Mouse (Mus musculus) spleen, embryonic (tissue): Measurements from ENCODE around the gene Gramd1b.

ENCODE experiments used
- CTCF ChIA-PET: fragments of 350-600 bp; sonication (Branson Sonifier 250); formaldehyde crosslinking; loops from one replicate; lab custom pipeline; 2022; lab: Charles Lee

Gene Gramd1b

DNA sequence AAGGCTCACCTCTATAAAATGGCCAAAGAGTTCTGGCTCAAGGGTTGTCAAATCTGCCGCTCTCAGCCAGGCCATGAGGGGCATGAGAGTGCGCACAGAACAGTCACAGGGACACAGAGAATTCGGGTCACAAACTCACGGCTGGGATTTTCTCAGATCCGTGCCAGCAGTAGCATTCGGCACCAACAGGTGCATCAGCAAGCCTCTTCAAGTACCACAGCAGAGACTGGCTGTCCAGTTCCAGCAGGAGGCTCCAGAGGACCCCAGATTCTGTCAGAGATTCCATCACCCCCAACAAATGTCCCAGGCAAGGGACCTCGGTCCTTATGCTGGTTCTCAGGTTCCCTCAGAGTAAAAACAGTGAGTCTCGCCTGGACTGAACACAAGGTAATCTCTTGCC lies 210.8 kb downstream of the Gramd1b start:
- CTCF ChIA-PET = interaction anchor here (0.6 kb wide), 1 partner anchor 22 kb away, joined by 8 read pairs; no protein-coding TSS in a partner anchor

DNA sequence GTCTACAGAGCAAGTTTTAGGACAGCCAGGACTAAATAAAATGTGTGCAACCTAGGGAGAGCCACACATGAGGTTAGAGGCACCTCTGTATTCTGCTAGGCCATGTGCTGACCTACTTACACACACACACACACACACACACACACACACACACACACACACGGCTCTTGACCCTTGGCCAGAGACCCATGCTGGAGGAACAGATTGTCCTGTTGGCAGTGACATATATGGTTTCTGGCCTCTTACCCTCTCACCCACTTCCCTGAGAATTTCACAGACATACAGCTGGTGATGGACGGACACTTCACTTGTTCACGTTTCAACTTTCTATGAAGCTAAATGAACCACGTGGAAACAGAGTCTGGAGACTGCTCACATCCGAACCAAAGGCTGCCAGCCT lies 212.4 kb downstream of the Gramd1b start:
- CTCF ChIA-PET = no interaction called here

DNA sequence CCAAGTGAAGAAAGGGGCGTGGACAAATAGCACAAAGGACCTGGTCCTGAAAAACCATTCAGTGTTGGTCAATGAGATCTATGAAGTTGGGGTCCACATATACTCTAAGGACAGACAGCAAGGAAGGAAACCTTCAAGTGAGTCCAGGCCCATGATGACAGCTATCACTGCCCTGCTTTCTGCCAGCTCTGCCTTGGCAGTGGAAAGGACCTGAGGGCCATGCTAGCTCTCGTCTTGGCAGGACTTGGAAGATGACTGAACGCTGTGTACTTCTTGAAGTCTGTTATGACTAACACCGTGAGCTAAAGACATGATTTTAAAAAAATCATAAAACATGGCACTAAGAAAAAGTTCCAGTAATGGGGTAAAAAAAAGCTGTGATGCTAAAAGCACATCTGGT lies 213.4 kb downstream of the Gramd1b start:
- CTCF ChIA-PET = no interaction called here

DNA sequence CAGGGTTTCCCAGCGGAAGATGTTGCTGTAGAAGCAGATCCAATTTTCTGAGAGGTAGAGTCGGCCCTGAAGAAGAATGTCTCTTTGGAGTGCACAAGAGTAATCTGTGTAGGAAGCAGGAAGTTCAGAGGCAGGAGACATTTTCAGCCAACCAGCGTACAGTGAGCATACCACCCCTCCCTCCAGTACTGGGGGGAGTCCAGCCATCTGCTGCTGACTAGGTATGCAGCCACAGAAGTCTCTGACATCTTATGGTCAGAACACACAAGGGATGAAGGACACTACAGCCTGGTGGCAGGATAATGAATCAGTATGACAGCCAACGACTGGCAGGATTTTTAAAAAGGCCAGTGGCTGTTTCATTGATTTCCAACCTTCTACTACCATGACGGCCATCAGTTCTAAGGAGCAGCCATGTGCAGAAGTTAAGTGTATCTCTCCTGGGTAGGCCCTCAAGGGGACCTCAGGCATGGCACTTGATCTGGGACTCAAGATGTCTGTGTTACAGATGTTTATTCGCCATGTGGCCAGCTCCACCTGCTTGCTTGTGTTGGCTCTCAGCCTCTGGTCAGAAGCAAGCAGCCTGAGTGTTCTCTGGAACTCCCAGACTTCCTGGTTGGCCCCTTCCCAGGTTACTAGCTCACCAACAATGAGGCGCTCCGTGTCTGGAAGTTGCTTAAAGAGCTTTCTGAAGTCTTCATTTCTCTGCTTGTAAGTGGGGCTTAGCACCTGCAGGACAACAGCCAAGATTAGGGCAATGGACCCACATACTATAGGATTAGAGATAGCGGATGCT lies 214.1 kb downstream of the Gramd1b start:
- CTCF ChIA-PET = no interaction called here

DNA sequence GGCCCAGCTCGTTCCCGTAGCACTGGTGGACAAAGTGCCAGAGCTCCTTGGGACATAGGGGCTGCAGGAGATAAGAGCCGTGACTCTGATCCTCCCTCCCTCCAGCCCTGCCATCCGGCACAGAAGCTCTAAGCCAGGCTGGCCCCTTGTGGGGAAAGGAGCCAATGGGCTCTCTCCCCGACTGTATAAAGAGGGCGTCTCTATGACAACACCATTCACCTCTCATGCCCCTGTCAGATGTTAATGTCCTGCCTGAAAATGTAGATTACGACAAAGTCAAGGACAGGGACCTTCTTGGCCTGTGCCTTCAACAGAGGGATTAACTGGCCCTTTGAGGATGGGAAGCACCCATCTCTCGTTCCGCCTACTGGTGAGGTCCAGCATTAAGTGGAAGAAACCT lies 219.4 kb downstream of the Gramd1b start:
- CTCF ChIA-PET = no interaction called here

DNA sequence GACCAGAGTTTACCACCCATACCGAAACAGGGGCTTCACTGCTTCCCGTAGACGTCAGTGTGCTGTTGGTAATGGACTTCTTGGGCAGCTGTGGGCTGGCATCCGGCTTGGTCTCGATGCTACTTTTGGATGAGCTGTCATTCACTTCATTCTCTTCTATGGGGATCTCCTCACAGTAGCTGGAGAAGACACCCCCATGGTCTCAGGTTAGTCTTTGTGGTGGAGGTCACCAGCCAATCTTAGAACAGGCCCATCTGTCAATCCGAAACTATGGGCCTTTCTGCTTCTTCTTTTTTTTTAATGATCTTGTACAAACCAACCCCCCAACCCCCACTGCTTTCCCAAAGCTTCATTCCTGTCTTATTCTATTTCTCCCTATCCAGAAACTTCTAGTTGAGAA lies 221.3 kb downstream of the Gramd1b start:
- CTCF ChIA-PET = no interaction called here

DNA sequence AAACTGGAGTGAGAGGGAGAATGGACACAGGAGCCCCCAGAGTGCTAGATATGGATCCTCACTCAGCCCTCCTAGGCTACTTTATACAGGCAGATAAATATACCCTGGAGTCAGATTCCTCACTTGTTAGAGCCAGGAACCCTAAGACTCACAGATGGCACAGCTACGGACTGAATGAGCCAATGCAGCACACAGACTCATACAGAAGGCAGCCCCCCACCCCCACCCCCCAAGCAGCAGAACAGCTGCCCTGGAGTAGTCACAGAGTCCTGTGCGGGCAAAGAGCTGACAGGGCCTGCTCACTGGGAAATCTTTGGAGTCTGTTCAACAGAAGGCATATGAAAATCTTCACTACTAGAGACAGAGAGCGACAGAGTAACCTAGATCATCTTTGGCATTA lies 223.9 kb downstream of the Gramd1b start:
- CTCF ChIA-PET = no interaction called here

DNA sequence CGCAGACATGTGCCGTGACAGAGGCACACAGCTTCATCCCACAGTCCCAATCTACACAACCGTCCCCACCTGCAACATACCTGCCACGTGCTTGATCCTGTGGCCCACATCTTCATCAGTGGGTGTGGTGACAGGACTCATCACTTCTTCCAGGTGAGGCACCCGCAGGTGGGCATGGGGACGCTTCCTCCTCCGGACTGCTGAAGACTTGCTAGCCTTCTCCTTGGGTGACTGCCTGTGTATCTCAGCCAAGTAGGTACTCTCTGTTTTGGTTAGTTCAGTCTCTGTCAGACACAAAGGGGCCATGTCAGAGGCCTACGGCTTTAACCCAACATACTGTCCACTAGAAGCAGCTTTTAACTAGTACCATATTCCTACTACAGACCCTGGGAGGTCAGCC lies 226.9 kb downstream of the Gramd1b start:
- CTCF ChIA-PET = interaction anchor here (0.6 kb wide), 1 partner anchor 26 kb away, joined by 5 read pairs; no protein-coding TSS in a partner anchor

DNA sequence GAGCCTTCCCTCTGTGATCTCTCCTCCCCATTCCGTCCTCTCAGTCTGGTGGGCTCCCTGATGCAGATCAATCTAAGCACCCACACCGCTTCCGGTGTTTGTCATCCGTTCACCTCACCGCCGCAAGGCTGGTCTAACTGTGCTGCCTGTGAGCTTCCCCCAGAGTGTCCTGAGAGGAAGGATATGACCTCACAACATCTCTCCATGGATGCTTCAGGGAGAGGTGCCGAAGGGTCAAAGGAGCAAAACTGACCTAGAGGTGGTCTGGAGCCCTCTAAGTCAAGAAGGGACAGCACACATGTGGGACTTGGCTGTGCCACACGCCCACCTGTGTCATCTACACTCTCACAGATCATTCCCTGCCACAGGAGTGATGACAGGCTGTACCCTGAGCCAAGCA lies 228.8 kb downstream of the Gramd1b start:
- CTCF ChIA-PET = no interaction called here

DNA sequence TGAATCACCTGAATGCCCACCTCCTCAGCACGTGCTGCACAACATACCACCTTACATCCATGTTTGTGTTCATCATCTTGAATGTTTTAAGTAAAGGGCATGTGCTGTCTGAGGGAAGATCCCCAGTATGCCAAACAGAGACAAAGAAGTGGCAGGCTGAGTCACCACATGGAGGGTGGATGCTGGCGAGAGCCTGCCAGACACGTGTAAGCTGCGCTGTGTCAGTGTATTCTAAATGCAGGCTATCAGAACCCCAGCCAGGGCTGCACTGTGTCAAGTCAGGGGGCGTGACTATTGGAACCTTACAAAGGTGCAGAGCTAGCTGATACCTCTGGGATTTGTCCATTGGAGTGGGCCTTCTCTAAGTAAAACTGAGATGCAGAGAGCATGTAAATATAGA lies 229.7 kb downstream of the Gramd1b start:
- CTCF ChIA-PET = no interaction called here

DNA sequence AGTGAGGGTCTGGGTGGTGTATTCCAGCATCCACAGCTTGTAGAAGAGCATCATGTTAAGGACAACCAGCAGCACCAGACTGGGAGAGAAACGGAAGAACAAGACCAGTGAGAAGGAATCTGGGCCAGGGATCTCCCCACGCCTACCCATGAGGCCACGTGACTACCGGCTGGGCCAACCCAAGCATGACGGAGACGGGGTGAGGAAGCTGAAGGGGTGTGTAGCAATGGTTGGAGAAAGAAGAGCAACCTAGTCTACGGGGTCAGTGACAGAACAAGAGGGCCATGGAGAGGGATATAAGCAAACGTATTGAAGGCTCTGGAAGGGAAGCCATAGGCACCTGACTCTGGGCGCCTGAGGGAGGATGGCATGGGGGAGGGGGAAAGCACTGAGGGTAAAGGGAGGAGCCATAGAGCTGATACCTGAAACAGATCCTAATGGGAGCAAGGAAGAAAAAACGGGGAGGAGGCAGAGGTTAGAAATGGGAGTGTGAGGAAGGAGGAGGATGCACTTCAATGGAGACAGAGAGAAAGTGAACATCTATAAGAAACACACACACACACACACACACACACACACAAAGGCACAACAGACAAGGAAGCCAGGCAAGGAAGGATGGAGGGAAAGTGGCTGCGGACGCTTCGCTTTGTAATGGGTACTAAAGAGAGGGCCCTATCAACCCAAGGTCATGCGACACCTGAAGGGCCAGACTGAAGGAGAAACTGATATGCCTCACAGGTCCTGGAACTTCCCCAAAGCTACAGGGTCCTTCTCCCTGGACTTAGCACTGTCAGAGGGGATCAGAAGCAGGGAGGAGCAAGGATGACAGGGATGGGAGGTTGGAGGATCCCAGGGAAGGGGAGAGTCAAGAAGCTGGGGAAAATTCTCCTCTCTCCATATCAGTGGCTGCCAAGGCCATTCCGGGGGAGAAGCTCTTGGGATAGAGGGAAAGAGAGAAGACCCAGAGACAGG lies 230.9 kb downstream of the Gramd1b start:
- CTCF ChIA-PET = no interaction called here

DNA sequence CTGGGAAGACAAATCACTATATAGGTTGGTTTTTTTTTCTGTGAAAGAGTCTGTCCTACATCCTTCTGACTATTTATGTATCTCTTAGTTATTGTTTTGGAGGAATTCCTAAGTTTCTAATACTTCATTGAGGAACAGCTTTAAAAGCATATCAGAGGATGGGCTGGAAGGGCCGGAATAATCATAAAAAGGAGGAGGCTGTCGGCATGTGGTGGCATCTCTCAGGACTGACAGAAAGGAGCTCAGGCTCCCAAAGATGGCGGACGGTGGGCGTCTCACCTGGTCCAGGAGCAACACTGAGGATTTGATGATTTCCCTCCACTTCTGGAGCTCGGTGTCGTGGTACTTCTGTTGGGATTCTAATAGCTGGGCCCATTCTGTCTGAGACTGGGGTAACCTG lies 231.9 kb downstream of the Gramd1b start:
- CTCF ChIA-PET = no interaction called here

DNA sequence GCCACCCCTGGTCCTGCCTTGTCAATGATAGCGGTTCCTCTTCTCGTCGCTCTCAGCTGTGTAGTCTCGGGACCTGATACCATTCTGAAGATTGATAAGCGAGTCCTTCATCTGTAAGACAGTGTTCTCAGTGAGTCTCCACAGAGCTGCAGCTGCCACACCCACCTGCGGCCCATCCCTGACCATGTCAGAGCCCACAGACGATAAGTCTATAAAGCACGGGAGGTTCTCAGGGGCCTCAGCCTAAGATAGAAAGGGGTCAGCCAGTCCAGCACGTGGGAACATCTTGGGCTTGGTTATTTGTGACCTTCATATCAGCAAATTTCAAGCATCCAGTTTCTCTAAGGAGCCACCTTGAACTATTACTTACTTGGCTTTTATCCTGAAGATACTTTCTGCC lies 233.2 kb downstream of the Gramd1b start:
- CTCF ChIA-PET = no interaction called here

DNA sequence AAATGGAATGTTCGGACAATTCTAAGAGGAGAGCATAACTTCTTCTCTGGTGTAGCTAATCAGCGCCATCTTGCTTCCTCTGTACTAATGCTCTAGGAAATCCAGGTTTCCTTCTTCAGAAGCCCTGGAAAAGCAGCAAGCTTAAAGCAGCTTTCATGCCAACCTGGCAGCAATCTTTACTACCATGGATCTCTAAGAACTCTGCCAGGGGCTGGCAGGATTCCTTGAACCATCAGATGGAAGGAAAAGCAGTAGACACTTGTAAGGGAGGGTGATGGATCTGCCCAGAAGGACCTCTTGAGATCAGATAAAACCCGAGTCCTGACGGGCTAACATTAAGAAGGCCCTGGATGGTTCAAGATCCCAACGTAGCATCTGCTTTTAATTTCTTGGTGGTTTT lies 234.9 kb downstream of the Gramd1b start:
- CTCF ChIA-PET = no interaction called here

DNA sequence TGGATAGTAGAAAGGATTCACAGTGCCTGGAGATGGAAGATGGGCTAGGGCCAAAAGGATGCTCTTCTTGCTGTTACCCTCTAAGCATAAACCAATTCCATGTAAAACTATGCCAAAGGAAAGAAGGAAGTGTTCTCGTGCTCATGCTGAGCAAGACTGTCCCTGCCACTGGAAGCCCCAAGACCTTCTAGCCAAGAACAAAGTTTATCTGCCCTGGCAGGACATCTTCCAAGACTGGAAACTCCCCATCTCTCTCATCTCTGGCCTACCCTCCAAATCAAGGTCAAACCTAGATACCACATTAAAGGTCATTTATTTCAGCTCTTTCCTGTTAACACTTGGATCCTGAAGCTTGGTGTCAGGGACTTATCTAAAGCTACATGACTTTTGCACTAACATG lies 236.3 kb downstream of the Gramd1b start:
- CTCF ChIA-PET = no interaction called here

DNA sequence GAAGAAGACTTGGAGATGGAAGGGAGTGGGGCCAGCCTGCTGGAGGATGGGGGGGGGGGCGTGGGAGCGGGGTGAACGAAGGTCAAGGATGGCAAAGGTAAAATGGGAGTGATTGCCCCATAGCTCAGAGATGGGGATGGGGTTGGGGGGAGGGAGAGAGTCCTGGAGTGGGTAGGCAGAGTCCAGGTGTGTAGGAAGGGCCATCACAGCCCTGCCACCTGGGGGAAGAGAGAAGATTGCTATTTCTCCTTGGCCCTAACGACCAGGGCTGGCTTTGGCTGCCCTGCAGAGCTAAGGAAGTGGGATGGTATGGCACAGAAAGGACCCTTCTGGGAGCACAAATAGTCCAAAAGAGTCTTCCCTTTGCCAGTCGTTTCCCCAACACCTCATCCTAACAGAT lies 237.0 kb downstream of the Gramd1b start:
- CTCF ChIA-PET = no interaction called here

DNA sequence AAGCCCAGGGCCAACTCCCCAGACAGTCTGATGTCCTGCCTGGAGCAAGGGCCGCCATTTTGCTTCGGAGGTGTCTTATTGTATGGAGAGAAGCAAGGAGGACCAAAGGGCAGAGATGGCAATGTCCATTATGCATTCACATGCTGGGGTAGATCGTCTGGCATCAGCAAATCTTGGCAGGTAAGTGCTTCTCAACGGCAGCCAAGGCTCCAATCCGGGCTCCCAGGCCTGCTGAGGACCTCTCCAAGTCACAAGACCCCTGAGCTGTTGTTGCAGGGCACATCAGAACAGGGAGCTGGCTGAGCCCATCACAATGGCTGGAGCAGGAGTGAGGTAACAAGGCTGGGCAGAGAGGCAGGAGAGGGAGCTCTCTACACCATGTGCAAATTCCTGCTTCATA lies 237.4 kb downstream of the Gramd1b start:
- CTCF ChIA-PET = no interaction called here

DNA sequence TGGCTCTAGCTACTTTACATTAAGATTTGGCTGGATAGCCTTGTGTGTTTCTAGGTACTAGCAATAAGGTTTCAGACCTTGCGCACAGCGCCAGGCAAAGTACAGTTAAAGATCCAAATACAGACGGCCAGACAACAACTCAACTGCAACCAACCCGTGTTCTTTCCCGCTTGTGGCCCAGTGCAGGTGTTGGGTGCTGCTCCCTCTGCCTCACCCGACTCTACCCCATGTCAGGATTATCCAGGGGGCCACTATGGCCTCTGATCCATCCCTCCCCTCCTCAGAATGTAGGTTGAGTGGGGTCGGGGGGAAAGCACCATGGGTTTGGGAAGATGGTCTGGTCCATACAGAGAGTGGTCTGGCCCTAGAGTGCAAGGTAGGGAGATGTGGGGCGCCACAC lies 237.9 kb downstream of the Gramd1b start:
- CTCF ChIA-PET = no interaction called here

DNA sequence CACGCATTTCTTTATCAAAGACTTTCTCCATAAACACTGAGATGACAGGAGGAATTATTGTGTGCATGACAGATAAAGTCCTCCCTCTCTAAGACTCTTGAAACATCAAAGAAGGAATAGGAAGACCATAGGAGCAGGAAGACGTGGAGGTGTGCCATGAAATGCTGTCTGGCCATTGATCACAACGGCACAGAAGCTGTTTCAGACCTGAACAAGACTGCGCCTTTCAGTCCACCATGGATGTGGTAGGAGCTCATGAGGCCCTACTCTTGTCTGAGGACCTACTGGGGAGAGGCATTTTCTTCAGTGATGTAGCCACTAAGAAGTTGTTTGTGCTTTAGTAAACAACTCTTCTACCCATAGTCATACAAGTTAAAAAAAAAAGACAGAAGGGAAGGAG lies 238.7 kb downstream of the Gramd1b start:
- CTCF ChIA-PET = no interaction called here

DNA sequence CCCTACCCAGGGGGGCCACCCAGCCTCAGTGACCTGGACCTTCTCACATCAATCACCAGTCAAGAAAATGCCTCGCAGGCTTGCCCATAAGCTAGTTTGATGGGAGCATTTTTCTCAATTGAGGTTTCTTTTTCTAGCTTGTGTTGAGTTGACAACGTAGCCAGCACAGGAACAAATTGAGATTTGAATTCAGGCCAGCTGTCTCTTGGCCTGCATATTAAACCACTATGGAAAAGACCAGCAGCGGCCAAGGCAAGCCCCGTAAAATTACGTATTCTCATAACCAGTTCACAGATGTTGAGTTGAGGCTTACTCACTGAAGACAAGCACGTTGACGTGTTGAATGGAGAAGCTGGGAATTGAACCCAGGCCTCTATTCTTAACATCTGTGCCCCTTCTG lies 248.2 kb downstream of the Gramd1b start:
- CTCF ChIA-PET = no interaction called here

DNA sequence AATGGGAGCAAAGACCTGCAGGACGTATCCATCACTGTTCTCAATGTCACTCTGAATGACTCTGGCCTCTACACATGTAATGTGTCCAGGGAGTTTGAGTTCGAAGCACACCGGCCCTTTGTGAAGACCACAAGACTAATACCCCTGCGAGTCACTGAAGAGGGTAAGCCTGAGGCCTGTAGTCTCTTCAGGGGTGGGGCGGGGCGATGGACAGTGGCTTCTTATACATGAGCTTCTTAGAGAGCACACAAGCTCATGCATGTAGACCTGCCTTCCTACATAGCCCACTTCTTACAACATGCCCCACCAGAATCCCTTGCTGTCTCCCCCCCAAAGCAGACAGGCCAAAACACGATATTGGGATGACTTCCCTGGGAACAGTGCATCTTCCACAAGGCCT lies 251.7 kb downstream of the Gramd1b start:
- CTCF ChIA-PET = no interaction called here

DNA sequence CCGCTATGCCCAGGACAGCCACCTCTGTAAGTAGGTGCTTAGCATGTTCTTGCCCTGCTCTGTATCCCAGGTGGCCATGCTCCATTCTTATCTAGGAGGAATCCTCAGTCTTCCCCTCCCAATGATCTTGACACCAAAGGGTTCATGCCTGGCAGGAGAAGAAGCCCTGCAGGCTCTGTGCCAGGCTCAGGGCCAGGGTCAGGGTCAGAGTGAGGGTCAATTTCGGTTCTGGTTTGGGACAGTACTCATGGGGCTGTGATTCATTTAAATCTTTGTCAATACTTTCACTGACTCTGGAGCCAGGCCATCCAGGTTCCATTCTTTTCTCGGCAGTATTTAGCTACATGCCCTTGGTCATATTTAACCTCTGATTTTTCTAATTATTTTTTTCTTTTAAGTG lies 253.5 kb downstream of the Gramd1b start:
- CTCF ChIA-PET = no interaction called here

DNA sequence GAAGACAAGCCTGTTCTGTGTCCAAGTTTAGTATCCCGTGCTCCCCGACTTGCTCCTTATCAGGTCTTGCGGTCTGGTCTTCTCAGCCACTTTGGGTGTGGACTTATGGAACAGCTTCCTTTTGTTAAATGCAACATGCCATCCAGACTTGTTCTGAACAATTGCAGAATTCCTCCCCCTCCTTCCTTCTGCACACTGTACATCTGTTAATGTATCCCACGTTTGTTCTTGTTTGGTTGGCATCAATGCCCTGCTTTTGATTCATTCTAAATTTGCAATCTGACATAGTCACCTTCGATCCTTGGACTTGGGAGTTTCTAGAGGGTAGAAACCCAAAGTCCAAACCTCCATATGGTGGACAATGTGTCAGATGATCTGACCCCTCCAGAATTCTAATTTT lies 255.3 kb downstream of the Gramd1b start:
- CTCF ChIA-PET = no interaction called here
